In genomic region chr10:80157141-80157929, GRCm38 (mm10) we compare ENCODE assay signal across 1 mouse cellular context.
TF ChIP-seq lines count a peak whose summit lies in the region.

No protein-coding gene starts in this region.

TF ChIP-seq in CH12.LX, 34 proteins besides CTCF, POLR2A, EP300 and RAD21 (continued from another document):
- TF ChIP-seq JUND (conservative IDR thresholded peaks at IDR 0.05; ENCODE audit: low read depth, low read length), result no peak
- no peak for TF ChIP-seq ZC3H11A (IDR thresholded peaks at IDR 0.05; ENCODE audit: low read depth, low read length)
TF ChIP-seq in CH12.LX: peak in this region for 0.
